Mouse (Mus musculus): Measurements from ENCODE around the gene Slamf1. TPM values are rescaled to one million over a fixed set of nuclear protein-coding genes. Genes with fewer than 3 reads are reported as not detected.

The Slamf1 gene
- 20.4 and 20.5 TPM in 2 replicates for polyA plus RNA-seq (2012; rRNA removed)

DNA sequence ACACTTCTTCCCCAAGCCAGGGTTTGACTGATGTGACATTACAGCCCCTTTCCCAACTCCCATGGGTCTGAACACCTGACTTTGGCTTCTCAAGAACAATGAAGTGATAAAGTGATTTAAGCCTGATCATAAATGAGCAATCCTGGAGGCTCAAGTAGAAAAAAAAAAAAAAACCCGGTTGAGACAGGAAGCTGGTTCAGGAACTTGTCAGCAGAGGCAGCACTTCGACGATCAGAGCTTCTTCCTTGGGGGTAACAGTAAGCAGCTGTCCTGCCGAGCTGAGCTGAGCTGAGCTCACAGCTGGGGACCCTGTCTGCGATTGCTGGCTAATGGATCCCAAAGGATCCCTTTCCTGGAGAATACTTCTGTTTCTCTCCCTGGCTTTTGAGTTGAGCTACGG lies at the start of gene Slamf1:
TSS of gene Slamf1 (plus strand) at position 230 of the 400 bp plus-strand sequence.
- H3K27me3 ChIP-seq (ENCODE audit: control insufficient read depth, insufficient read depth, low read length), result no peaks in the 10 kb centered on the region
- peak within 1 kb of the TSS; percentile 83 for H3K27ac ChIP-seq (ENCODE audit: control insufficient read depth, insufficient read depth, low read length)
- no peaks in the 10 kb centered on the region for H3K36me3 ChIP-seq (ENCODE audit: control insufficient read depth, insufficient read depth, low read length)
- peaks cover 23% of the 10 kb centered on the region for H3K4me1 ChIP-seq (replicated peaks; ENCODE audit: control insufficient read depth, insufficient read depth, low read length)
- WGBS, result 8% methylated on average over 6 of the region's 6 CpGs
- peak; percentile 74 for DNase-seq
- H3K4me3 ChIP-seq (ENCODE audit: control insufficient read depth, insufficient read depth, low read length), result peak within 1 kb of the TSS; percentile 47
- TF ChIP-seq POLR2A (IDR thresholded peaks at IDR 0.05; ENCODE audit: control insufficient read depth, extremely low read depth, insufficient read depth, low read length, poor library complexity) (peak; percentile 86), CTCF (IDR thresholded peaks at IDR 0.05; ENCODE audit: borderline replicate concordance, control insufficient read depth, extremely low read depth, insufficient read depth, low read length, poor library complexity) (no peak)

GRCm38 (mm10) chr1:171731195-171731594 lies 35.7 kb upstream of the Slamf1 start:
- Histone ChIP-seq H3K4me3 (ENCODE audit: control insufficient read depth, insufficient read depth, low read length) (no peak overlapping the region), H3K4me1 (replicated peaks; ENCODE audit: control insufficient read depth, insufficient read depth, low read length) (no peaks in the 10 kb centered on the region), H3K36me3 (ENCODE audit: control insufficient read depth, insufficient read depth, low read length) (no peaks in the 10 kb centered on the region), H3K27me3 (ENCODE audit: control insufficient read depth, insufficient read depth, low read length) (no peaks in the 10 kb centered on the region), H3K27ac (ENCODE audit: control insufficient read depth, insufficient read depth, low read length) (no peak overlapping the region)
- TF ChIP-seq CTCF (IDR thresholded peaks at IDR 0.05; ENCODE audit: borderline replicate concordance, control insufficient read depth, extremely low read depth, insufficient read depth, low read length, poor library complexity) (no peak), POLR2A (IDR thresholded peaks at IDR 0.05; ENCODE audit: control insufficient read depth, extremely low read depth, insufficient read depth, low read length, poor library complexity) (no peak)
- DNase-seq, result peak; percentile 13

DNA sequence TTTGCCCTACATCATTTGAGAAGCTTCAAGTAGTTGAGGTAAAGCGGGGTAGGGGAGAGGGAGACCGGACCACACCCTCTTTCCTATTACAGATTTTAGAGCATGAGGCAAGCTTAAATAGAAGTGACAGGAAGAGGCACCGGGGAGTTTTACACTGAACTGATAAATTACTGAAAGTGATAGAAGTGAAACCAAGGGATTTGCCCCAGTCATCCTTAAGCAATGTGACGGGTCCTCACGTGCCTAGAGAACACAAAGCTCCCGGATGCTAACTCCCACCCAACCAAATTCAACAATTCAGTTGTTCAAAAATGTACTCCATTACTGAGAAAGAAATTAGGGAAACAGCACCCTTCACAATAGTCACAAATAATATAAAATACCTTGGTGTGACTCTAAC lies 32.0 kb upstream of the Slamf1 start:
- 78% methylated on average over 6 of the region's 6 CpGs for WGBS
- no peak overlapping the region for H3K27ac ChIP-seq (ENCODE audit: control insufficient read depth, insufficient read depth, low read length)
- TF ChIP-seq CTCF (IDR thresholded peaks at IDR 0.05; ENCODE audit: borderline replicate concordance, control insufficient read depth, extremely low read depth, insufficient read depth, low read length, poor library complexity), result no peak
- TF ChIP-seq POLR2A (IDR thresholded peaks at IDR 0.05; ENCODE audit: control insufficient read depth, extremely low read depth, insufficient read depth, low read length, poor library complexity), result no peak
- no peaks in the 10 kb centered on the region; the same call in 1 of the 2 replicates for H3K4me1 ChIP-seq (replicated peaks; ENCODE audit: control insufficient read depth, insufficient read depth, low read length)
- no peak for DNase-seq
- H3K4me3 ChIP-seq (ENCODE audit: control insufficient read depth, insufficient read depth, low read length), result no peak overlapping the region
- H3K27me3 ChIP-seq (ENCODE audit: control insufficient read depth, insufficient read depth, low read length), result no peaks in the 10 kb centered on the region
- H3K36me3 ChIP-seq (ENCODE audit: control insufficient read depth, insufficient read depth, low read length), result no peaks in the 10 kb centered on the region

DNA sequence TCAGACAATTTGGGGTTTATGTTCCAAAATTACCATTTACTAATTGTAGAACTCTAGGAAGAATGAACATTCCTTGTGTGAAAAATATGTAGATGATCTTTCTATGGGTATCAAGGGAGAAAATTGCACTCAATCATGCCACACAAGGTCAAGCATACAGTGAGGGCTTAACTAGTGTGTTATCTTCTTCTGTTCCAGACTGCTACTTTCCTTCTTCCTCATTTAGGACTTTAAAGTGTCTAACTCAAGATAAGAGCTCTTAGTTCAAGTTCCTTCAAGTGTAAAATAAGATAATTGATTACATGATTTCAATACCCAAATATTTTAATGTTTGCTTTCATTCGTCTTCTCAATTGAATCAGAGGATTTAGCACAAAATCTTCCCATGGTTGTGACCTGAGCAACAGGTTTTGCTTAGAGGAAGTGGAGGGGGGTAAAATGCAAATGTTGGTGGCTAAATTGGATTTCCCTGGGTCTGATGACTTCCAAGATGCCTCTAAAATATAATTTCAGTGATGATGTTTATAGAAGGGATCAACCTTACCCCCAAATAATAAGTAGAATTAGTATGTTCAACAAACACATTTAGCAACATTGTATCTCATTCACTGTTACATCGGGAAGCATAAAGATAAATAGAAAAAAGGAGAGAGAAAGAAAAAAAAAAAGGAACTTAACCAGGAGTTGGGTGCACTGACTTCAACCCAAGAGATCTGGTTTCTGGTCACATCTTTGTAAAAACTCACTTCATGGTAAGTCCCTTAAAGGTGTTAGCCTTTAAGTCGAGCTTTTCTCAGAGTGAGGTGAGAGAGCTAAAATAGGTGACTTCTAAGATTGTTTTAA lies 18.6 kb upstream of the Slamf1 start:
- no peak for DNase-seq
- Histone ChIP-seq H3K36me3 (ENCODE audit: control insufficient read depth, insufficient read depth, low read length) (no peaks in the 10 kb centered on the region), H3K27me3 (ENCODE audit: control insufficient read depth, insufficient read depth, low read length) (no peaks in the 10 kb centered on the region), H3K4me3 (ENCODE audit: control insufficient read depth, insufficient read depth, low read length) (no peak overlapping the region), H3K27ac (ENCODE audit: control insufficient read depth, insufficient read depth, low read length) (no peak overlapping the region), H3K4me1 (replicated peaks; ENCODE audit: control insufficient read depth, insufficient read depth, low read length) (no peaks in the 10 kb centered on the region)
- 87% methylated on average over 3 of the region's 3 CpGs for WGBS
- no peak for TF ChIP-seq CTCF (IDR thresholded peaks at IDR 0.05; ENCODE audit: borderline replicate concordance, control insufficient read depth, extremely low read depth, insufficient read depth, low read length, poor library complexity)
- TF ChIP-seq POLR2A (IDR thresholded peaks at IDR 0.05; ENCODE audit: control insufficient read depth, extremely low read depth, insufficient read depth, low read length, poor library complexity), result no peak

- Histone ChIP-seq H3K27ac (ENCODE audit: control insufficient read depth, insufficient read depth, low read length) (no peak overlapping the region), H3K36me3 (ENCODE audit: control insufficient read depth, insufficient read depth, low read length) (no peaks in the 10 kb centered on the region), H3K4me1 (replicated peaks; ENCODE audit: control insufficient read depth, insufficient read depth, low read length) (peaks cover 15% of the 10 kb centered on the region), H3K4me3 (ENCODE audit: control insufficient read depth, insufficient read depth, low read length) (no peak overlapping the region), H3K27me3 (ENCODE audit: control insufficient read depth, insufficient read depth, low read length) (no peaks in the 10 kb centered on the region)
- TF ChIP-seq CTCF (IDR thresholded peaks at IDR 0.05; ENCODE audit: borderline replicate concordance, control insufficient read depth, extremely low read depth, insufficient read depth, low read length, poor library complexity) (no peak), POLR2A (IDR thresholded peaks at IDR 0.05; ENCODE audit: control insufficient read depth, extremely low read depth, insufficient read depth, low read length, poor library complexity) (no peak)
- DNase-seq, result no peak
- 50% methylated on average over 5 of the region's 5 CpGs for WGBS
Measured at GRCm38 (mm10) chr1:171761853-171762448, 5.0 kb upstream of the Slamf1 start.

GRCm38 (mm10) chr1:171770996-171771395 lies 4.1 kb downstream of the Slamf1 start:
- 79% methylated on average over 6 of the region's 6 CpGs for whole genome bisulfite sequencing
- H3K4me3 ChIP-seq (ENCODE audit: control insufficient read depth, insufficient read depth, low read length), result no peak overlapping the region
- peaks cover 14% of the 10 kb centered on the region for H3K36me3 ChIP-seq (ENCODE audit: control insufficient read depth, insufficient read depth, low read length)
- H3K4me1 ChIP-seq (replicated peaks; ENCODE audit: control insufficient read depth, insufficient read depth, low read length), result peaks cover 41% of the 10 kb centered on the region
- no peak for DNase-seq
- TF ChIP-seq POLR2A (IDR thresholded peaks at IDR 0.05; ENCODE audit: control insufficient read depth, extremely low read depth, insufficient read depth, low read length, poor library complexity), result no peak
- no peak for TF ChIP-seq CTCF (IDR thresholded peaks at IDR 0.05; ENCODE audit: borderline replicate concordance, control insufficient read depth, extremely low read depth, insufficient read depth, low read length, poor library complexity)
- peak overlapping the region; percentile 55; the same call in 1 of the 2 replicates for H3K27ac ChIP-seq (ENCODE audit: control insufficient read depth, insufficient read depth, low read length)
- H3K27me3 ChIP-seq (ENCODE audit: control insufficient read depth, insufficient read depth, low read length), result no peaks in the 10 kb centered on the region
